Mouse (Mus musculus) urinary bladder, postnatal 10 days (tissue): ENCODE measurements around the gene Cnp.

Experiments
- DNase-seq: peaks from one replicate; pipeline ENCODE4 v3.0.0; 2022; ENCODE audit warnings: low spot score

The Cnp gene

GRCm38 (mm10) chr11:100622714-100623113, 48.0 kb downstream of the Cnp start:
- DNase-seq = peak; percentile 75

- DNase-seq = no peak
These were observed 49.2 kb downstream of the Cnp start for GRCm38 (mm10) chr11:100623867-100624266.

DNA sequence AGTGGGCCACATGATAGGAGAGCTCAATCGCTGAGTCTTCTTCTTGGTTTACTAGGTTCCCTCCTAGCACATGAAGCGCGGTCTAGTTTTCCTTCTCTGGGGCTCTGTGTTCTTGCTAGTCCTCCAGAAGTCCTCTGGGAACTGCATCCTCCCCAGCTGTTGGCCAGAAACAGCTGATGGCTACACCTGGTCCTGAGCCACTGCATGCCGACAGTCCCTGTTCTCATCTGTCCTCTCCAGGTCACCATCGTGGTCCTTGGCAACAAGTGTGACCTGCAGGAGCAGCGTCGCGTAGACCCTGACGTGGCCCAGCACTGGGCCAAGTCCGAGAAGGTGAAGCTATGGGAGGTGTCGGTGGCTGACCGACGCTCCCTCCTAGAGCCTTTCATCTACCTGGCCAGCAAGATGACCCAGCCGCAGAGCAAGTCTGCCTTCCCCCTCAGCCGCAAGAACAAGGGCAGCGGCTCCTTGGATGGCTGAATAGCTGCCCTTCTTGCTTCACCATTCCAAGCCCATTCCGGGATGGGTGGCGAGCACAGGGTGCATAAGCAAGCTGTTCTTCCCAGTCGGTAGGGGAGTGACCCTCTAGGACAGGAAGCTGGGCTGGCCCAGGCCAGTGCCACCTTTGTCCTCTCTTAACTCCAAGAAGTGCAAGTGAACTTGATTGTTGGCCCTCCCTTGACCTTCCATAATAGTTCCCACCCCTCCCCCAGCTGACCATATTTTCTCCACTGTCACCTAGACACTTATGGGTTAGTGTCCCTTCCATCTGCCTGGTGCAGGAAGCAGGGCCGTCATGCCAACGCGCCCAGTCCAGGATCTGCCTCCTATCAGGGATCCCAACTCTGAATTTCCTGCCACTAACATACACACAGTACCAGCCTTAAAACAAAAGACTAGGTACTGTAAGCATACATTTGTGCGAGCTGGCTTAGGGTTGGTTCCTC, 51.3 kb downstream of the Cnp start:
- no peak for DNase-seq

GRCm38 (mm10) chr11:100626701-100627195, 52.0 kb downstream of the Cnp start:
- peak; percentile 36 for DNase-seq

DNA sequence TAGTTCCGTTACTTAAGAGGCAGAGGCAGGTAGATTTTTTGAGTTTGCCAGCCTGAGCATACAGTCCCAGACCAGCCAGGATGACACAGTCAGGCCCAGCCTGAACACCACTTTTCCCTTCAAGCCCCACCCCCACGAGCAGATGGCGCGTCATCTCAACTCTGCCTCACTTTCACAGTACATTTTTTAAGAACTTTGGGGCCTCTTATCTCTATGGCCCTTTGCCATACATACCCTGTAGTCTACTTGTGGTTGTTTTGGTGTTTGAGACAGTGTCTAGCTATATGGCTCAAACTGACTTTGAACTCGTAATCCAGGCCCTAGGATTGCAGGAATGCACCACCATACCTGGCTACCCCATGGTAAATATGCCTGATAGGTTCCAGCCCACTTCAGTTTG, 53.4 kb downstream of the Cnp start:
- DNase-seq = no peak

DNA sequence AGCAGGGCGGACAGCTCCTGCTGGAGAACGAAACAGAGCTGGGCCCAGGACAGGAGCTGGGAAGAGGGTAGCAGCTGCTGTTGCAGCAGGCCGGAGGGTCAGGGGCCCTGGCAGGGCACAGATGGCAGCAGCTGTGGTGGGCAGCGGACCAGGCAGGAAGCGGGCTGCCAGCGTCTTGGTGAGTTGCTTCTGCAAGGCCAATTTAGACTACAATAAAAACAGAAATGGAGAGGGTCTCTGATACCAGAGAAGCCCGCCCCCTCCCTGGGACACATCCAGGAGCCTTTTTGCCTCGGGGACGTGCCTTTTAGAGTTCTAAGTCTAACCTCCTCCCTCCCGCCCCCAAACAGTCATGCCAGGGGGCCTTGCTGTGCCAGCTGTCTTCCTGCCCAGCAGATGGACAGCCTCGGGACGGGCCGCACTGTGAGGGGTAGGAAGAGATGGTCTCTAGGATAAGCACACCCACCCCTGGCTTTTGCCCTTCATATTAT, 54.2 kb downstream of the Cnp start:
- no peak for DNase-seq

DNA sequence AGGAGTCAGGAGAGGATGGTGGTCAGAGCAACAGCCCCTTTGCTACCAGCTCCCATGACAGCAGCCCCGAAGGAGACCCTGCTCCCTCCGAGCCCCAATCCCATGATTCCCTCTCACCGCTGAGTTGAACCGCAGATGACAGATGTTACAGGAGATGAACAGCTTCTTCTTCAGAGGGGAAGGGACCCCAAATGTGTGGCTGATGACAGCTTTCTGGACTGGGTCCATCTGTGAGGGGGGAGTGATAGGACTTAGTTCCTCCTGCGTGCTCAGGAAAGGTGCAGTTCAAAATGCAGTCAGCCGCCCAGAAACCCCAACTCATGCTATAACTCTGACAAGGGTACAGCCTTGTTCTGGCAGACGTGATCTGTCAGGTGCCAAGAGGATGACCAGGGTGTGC, 59.8 kb downstream of the Cnp start:
- no peak for DNase-seq

GRCm38 (mm10) chr11:100640159-100640906, 65.6 kb downstream of the Cnp start:
- DNase-seq = no peak
